Mouse (Mus musculus): ENCODE results near the gene Nkx2-5.

DNA sequence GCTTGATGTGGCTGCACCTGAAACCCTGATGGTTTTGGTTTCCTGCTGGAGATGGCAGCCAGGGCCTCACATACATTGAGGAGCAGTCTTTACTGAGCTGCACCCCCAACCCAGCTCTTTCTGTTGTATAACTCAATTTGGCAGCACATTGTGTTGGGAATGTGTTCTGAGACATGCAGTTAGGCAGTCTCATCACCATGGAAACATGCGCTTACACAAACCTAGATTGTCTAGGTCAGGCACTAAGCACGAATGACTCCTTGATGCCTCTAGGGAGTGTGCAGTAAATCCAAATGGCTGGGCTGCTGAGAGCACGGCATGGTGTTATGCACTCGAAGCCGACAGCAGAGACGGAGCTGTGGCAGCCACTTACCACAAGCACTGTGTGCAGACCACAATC lies 49.5 kb upstream of the Nkx2-5 start:
- TF ChIP-seq CTCF (IDR thresholded peaks at IDR 0.05; ENCODE audit: insufficient read depth, low read depth, low read length) (no peak), POLR2A (IDR thresholded peaks at IDR 0.05; ENCODE audit: insufficient read depth, low read depth, low read length) (no peak)
